Mouse (Mus musculus): ENCODE measurements around the gene Dek. TPM values are rescaled to one million over a fixed set of nuclear protein-coding genes. Genes with fewer than 3 reads are reported as not detected.

Gene Dek
- polyA plus RNA-seq, 1 experiment from 2014 or later = 187 TPM

DNA sequence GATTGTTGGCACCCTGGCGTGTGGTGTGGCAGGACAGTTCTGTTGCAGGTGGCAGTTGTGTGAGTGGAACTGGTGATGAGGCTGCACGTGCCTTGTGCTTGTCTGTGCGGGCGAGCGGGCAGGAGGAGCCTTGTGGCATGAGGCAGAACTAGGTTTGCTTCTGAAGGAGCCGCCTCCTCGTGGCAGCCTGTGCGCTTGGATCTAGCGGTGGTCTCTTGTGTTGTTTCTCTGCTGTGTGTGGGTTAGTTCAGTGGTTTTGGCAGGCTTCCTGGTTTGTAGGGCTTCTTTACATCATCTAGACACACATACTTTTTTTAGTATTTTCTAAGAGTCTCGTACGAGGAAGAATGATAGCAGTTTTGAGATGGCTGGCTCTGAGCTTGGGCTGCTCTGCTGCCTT lies 49.9 kb downstream of the Dek start:
- Histone ChIP-seq H3K4me1 (replicated peaks; ENCODE audit: insufficient read depth, low read length) (no peaks in the 10 kb centered on the region), H3K4me3 (replicated peaks; ENCODE audit: low read depth, low read length) (no peak overlapping the region), H3K4me2 (ENCODE audit: low read length) (no peak overlapping the region), H3K9ac (ENCODE audit: low read depth, low read length) (no peak overlapping the region), H3K27ac (no peak overlapping the region), H3K9me3 (replicated peaks; ENCODE audit: low read length) (no peaks in the 10 kb centered on the region), H3K36me3 (ENCODE audit: insufficient read depth, low read length) (no peaks in the 10 kb centered on the region), H3K27me3 (ENCODE audit: insufficient read depth, low read length) (no peaks in the 10 kb centered on the region)
- TF ChIP-seq CTCF (IDR thresholded peaks at IDR 0.05; ENCODE audit: low read depth) = no peak
- ATAC-seq (replicated peaks; ENCODE audit: low FRiP score, low read depth) (no peak), DNase-seq (ENCODE audit: low spot score) (no peak)
- 84% methylated on average over 11 of the region's 11 CpGs for WGBS

DNA sequence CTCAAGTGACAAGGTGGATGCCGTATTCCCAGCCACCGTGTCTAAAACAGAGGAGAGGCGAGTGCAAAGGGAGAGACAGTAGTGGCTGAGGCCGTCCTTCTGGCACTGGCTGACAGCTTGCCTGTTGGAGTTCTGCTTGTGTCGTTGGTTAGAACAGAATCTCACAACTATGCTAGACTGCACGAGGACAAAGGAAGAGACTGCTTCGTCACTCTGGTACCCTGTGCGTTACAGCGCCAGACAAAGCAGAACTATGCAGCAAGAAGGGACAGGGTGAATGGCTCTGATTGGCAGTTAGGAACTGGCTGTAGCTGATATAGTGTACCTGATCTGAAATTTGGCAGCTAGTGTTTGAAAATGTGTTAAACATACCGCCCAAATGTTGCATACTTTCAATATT lies 52.0 kb downstream of the Dek start:
- WGBS = 86% methylated on average over 10 of the region's 10 CpGs
- H3K27me3 ChIP-seq (ENCODE audit: insufficient read depth, low read length) = no peaks in the 10 kb centered on the region
- no peak for ATAC-seq (replicated peaks; ENCODE audit: low FRiP score, low read depth)

DNA sequence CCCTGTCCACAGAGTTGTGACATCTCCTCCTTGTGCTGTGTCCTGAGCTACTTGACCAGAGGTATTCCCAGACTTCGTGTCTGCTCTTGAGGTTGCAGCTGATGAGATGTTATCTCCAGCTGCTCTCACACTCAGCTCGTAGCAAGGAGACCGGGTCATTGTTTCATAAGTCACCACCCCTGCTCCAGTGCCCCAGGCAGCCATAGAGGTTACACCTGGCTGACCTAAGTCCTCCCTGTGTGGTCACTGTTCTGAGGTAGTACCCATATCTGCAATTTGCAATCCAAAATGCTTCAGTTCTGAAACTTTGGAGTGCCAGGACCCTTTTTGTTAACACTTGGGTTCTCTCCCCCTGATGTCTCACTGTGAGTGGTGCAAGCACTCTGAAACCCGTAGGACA lies 56.0 kb downstream of the Dek start:
- H3K4me3 ChIP-seq (replicated peaks; ENCODE audit: low read depth, low read length) = no peak overlapping the region
- H3K9ac ChIP-seq (ENCODE audit: low read depth, low read length) = no peak overlapping the region
- H3K4me1 ChIP-seq (replicated peaks; ENCODE audit: insufficient read depth, low read length) = no peaks in the 10 kb centered on the region
- no peak for DNase-seq (ENCODE audit: low spot score)
- no peaks in the 10 kb centered on the region for H3K36me3 ChIP-seq (ENCODE audit: insufficient read depth, low read length)
- no peak overlapping the region for H3K4me2 ChIP-seq (ENCODE audit: low read length)
- 59% methylated on average over 4 of the region's 4 CpGs for WGBS
- H3K9me3 ChIP-seq (replicated peaks; ENCODE audit: low read length) = no peaks in the 10 kb centered on the region
- H3K27ac ChIP-seq = no peak overlapping the region
- no peak for ATAC-seq (replicated peaks; ENCODE audit: low FRiP score, low read depth)
- TF ChIP-seq CTCF (IDR thresholded peaks at IDR 0.05; ENCODE audit: low read depth) = no peak
- no peaks in the 10 kb centered on the region for H3K27me3 ChIP-seq (ENCODE audit: insufficient read depth, low read length)

More for the DNA sequence above, 52.0 kb downstream of the Dek start:
- Histone ChIP-seq H3K27ac (no peak overlapping the region), H3K4me1 (replicated peaks; ENCODE audit: insufficient read depth, low read length) (no peaks in the 10 kb centered on the region), H3K9ac (ENCODE audit: low read depth, low read length) (no peak overlapping the region), H3K36me3 (ENCODE audit: insufficient read depth, low read length) (no peaks in the 10 kb centered on the region), H3K4me3 (replicated peaks; ENCODE audit: low read depth, low read length) (no peak overlapping the region), H3K4me2 (ENCODE audit: low read length) (no peak overlapping the region), H3K9me3 (replicated peaks; ENCODE audit: low read length) (no peaks in the 10 kb centered on the region)
- no peak for DNase-seq (ENCODE audit: low spot score)
- TF ChIP-seq CTCF (IDR thresholded peaks at IDR 0.05; ENCODE audit: low read depth) = no peak

GRCm38 (mm10) chr13:47047996-47048395 lies 58.0 kb downstream of the Dek start:
- Histone ChIP-seq H3K27me3 (ENCODE audit: insufficient read depth, low read length) (no peaks in the 10 kb centered on the region), H3K9ac (ENCODE audit: low read depth, low read length) (no peak overlapping the region), H3K27ac (no peak overlapping the region), H3K4me3 (replicated peaks; ENCODE audit: low read depth, low read length) (no peak overlapping the region), H3K4me2 (ENCODE audit: low read length) (no peak overlapping the region), H3K9me3 (replicated peaks; ENCODE audit: low read length) (no peaks in the 10 kb centered on the region), H3K4me1 (replicated peaks; ENCODE audit: insufficient read depth, low read length) (peaks cover 8% of the 10 kb centered on the region; the same call in 1 of the 2 replicates), H3K36me3 (ENCODE audit: insufficient read depth, low read length) (no peaks in the 10 kb centered on the region)
- WGBS = 89% methylated on average over 4 of the region's 4 CpGs
- ATAC-seq (replicated peaks; ENCODE audit: low FRiP score, low read depth) (no peak), DNase-seq (ENCODE audit: low spot score) (no peak)
- TF ChIP-seq CTCF (IDR thresholded peaks at IDR 0.05; ENCODE audit: low read depth) = no peak

DNA sequence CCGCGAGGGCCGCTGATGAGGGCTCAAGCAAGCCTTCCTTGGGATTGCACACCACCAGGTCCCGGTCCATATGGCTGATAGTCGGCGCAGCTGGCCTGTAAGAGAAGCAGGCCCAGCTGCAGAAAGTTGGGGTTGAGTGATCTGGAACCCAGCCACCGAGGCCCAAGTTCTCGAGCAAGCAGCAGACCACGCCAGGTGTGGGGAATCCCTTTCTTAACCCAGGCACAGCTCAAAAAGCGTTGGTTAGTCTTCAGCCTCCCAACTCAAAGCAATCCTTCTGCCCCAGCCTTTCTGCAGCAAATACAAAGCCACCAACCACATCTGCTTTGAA lies 61.4 kb downstream of the Dek start, which contains the start of gene Tpmt:
Gene Tpmt (minus strand): TSS at position 121 of the 331 bp plus-strand sequence.
- Histone ChIP-seq H3K9ac (ENCODE audit: low read depth, low read length) (peak within 1 kb of the TSS; percentile 78), H3K4me1 (replicated peaks; ENCODE audit: insufficient read depth, low read length) (peaks cover 8% of the 10 kb centered on the region; the same call in 1 of the 2 replicates), H3K4me2 (ENCODE audit: low read length) (peak within 1 kb of the TSS; percentile 99), H3K9me3 (replicated peaks; ENCODE audit: low read length) (no peaks in the 10 kb centered on the region), H3K27me3 (ENCODE audit: insufficient read depth, low read length) (no peaks in the 10 kb centered on the region), H3K36me3 (ENCODE audit: insufficient read depth, low read length) (no peaks in the 10 kb centered on the region), H3K27ac (peak within 1 kb of the TSS; percentile 78), H3K4me3 (replicated peaks; ENCODE audit: low read depth, low read length) (peak within 1 kb of the TSS; percentile 69)
- TF ChIP-seq CTCF (IDR thresholded peaks at IDR 0.05; ENCODE audit: low read depth) = no peak
- ATAC-seq (replicated peaks; ENCODE audit: low FRiP score, low read depth) = no peak
- 13% methylated on average over 10 of the region's 10 CpGs for WGBS
- DNase-seq (ENCODE audit: low spot score) = no peak

GRCm38 (mm10) chr13:47043833-47044616 lies 62.0 kb downstream of the Dek start:
- peak overlapping the region; percentile 99 for H3K4me2 ChIP-seq (ENCODE audit: low read length)
- H3K27ac ChIP-seq = peak overlapping the region; percentile 78
- H3K9me3 ChIP-seq (replicated peaks; ENCODE audit: low read length) = no peaks in the 10 kb centered on the region
- DNase-seq (ENCODE audit: low spot score) = peak; percentile 25
- peaks cover 8% of the 10 kb centered on the region; the same call in 1 of the 2 replicates for H3K4me1 ChIP-seq (replicated peaks; ENCODE audit: insufficient read depth, low read length)
- H3K4me3 ChIP-seq (replicated peaks; ENCODE audit: low read depth, low read length) = peak overlapping the region; percentile 69
- no peaks in the 10 kb centered on the region for H3K27me3 ChIP-seq (ENCODE audit: insufficient read depth, low read length)
- H3K36me3 ChIP-seq (ENCODE audit: insufficient read depth, low read length) = no peaks in the 10 kb centered on the region
- no peak for TF ChIP-seq CTCF (IDR thresholded peaks at IDR 0.05; ENCODE audit: low read depth)
- peak; percentile 17; the same call in 1 of the 2 replicates for ATAC-seq (replicated peaks; ENCODE audit: low FRiP score, low read depth)
- WGBS = under 1% methylated on average over 45 of the region's 45 CpGs
- H3K9ac ChIP-seq (ENCODE audit: low read depth, low read length) = peak overlapping the region; percentile 78

Measured in kidney, postnatal 0 days (tissue).